Mouse (Mus musculus): ENCODE measurements around the gene Fam107b. TPM values are rescaled to one million over a fixed set of nuclear protein-coding genes. Genes with fewer than 3 reads are reported as not detected.

The Fam107b gene
- polyA plus RNA-seq, 1 experiment from 2014 or later = 65.8 TPM

GRCm38 (mm10) chr2:3742519-3742918 lies 172.2 kb downstream of the Fam107b start:
- no peaks in the 10 kb centered on the region for H3K9me3 ChIP-seq (ENCODE audit: control insufficient read depth, low read length)
- no peak overlapping the region for H3K4me3 ChIP-seq (ENCODE audit: low read depth, low read length)
- WGBS = 88% methylated on average over 6 of the region's 6 CpGs
- no peak overlapping the region for H3K27ac ChIP-seq (ENCODE audit: low read depth, low read length)
- H3K4me1 ChIP-seq (replicated peaks; ENCODE audit: control insufficient read depth, insufficient read depth, low read length) = 0 out of 2 replicates have a peak, but pooled peaks cover 2% of the 10 kb centered on the region
- DNase-seq (ENCODE audit: low spot score) (no peak), ATAC-seq (ENCODE audit: low FRiP score) (no peak)
- no peaks in the 10 kb centered on the region for H3K27me3 ChIP-seq (ENCODE audit: control insufficient read depth, insufficient read depth, low read length)
- no peak overlapping the region for H3K4me2 ChIP-seq (replicated peaks; ENCODE audit: low read depth, low read length)
- no peaks in the 10 kb centered on the region for H3K36me3 ChIP-seq (ENCODE audit: control insufficient read depth, insufficient read depth, low read length)
- H3K9ac ChIP-seq (ENCODE audit: low read depth, low read length) = no peak overlapping the region

- Histone ChIP-seq H3K9ac (ENCODE audit: low read depth, low read length) (no peak overlapping the region), H3K36me3 (ENCODE audit: control insufficient read depth, insufficient read depth, low read length) (no peaks in the 10 kb centered on the region), H3K27me3 (ENCODE audit: control insufficient read depth, insufficient read depth, low read length) (no peaks in the 10 kb centered on the region), H3K4me2 (replicated peaks; ENCODE audit: low read depth, low read length) (no peak overlapping the region), H3K9me3 (ENCODE audit: control insufficient read depth, low read length) (no peaks in the 10 kb centered on the region), H3K4me1 (replicated peaks; ENCODE audit: control insufficient read depth, insufficient read depth, low read length) (0 out of 2 replicates have a peak, but pooled peaks cover 2% of the 10 kb centered on the region), H3K4me3 (ENCODE audit: low read depth, low read length) (no peak overlapping the region), H3K27ac (ENCODE audit: low read depth, low read length) (no peak overlapping the region)
- 86% methylated on average over 3 of the region's 3 CpGs for WGBS
- DNase-seq (ENCODE audit: low spot score) (no peak), ATAC-seq (ENCODE audit: low FRiP score) (no peak)
Measured at GRCm38 (mm10) chr2:3745041-3745440, 174.8 kb downstream of the Fam107b start.

GRCm38 (mm10) chr2:3745910-3746606 lies 175.8 kb downstream of the Fam107b start:
- H3K4me1 ChIP-seq (replicated peaks; ENCODE audit: control insufficient read depth, insufficient read depth, low read length) = 0 out of 2 replicates have a peak, but pooled peaks cover 2% of the 10 kb centered on the region
- H3K9ac ChIP-seq (ENCODE audit: low read depth, low read length) = no peak overlapping the region
- no peaks in the 10 kb centered on the region for H3K9me3 ChIP-seq (ENCODE audit: control insufficient read depth, low read length)
- H3K4me3 ChIP-seq (ENCODE audit: low read depth, low read length) = no peak overlapping the region
- H3K4me2 ChIP-seq (replicated peaks; ENCODE audit: low read depth, low read length) = no peak overlapping the region
- ATAC-seq (ENCODE audit: low FRiP score) (no peak), DNase-seq (ENCODE audit: low spot score) (no peak)
- H3K36me3 ChIP-seq (ENCODE audit: control insufficient read depth, insufficient read depth, low read length) = no peaks in the 10 kb centered on the region
- no peaks in the 10 kb centered on the region for H3K27me3 ChIP-seq (ENCODE audit: control insufficient read depth, insufficient read depth, low read length)
- no peak overlapping the region for H3K27ac ChIP-seq (ENCODE audit: low read depth, low read length)
- 88% methylated on average over 13 of the region's 13 CpGs for WGBS

GRCm38 (mm10) chr2:3748714-3749503 lies 178.6 kb downstream of the Fam107b start:
- no peak for ATAC-seq (ENCODE audit: low FRiP score)
- H3K27me3 ChIP-seq (ENCODE audit: control insufficient read depth, insufficient read depth, low read length) = no peaks in the 10 kb centered on the region
- no peaks in the 10 kb centered on the region for H3K9me3 ChIP-seq (ENCODE audit: control insufficient read depth, low read length)
- H3K27ac ChIP-seq (ENCODE audit: low read depth, low read length) = no peak overlapping the region
- no peak for DNase-seq (ENCODE audit: low spot score)
- no peak overlapping the region for H3K4me2 ChIP-seq (replicated peaks; ENCODE audit: low read depth, low read length)
- H3K36me3 ChIP-seq (ENCODE audit: control insufficient read depth, insufficient read depth, low read length) = no peaks in the 10 kb centered on the region
- 72% methylated on average over 12 of the region's 12 CpGs for WGBS
- no peak overlapping the region for H3K4me3 ChIP-seq (ENCODE audit: low read depth, low read length)
- no peak overlapping the region for H3K9ac ChIP-seq (ENCODE audit: low read depth, low read length)
- H3K4me1 ChIP-seq (replicated peaks; ENCODE audit: control insufficient read depth, insufficient read depth, low read length) = 0 out of 2 replicates have a peak, but pooled peaks cover 1% of the 10 kb centered on the region

- 71% methylated on average over 6 of the region's 6 CpGs for WGBS
- Histone ChIP-seq H3K4me3 (ENCODE audit: low read depth, low read length) (no peak overlapping the region), H3K9ac (ENCODE audit: low read depth, low read length) (no peak overlapping the region), H3K4me1 (replicated peaks; ENCODE audit: control insufficient read depth, insufficient read depth, low read length) (no peaks in the 10 kb centered on the region), H3K4me2 (replicated peaks; ENCODE audit: low read depth, low read length) (no peak overlapping the region), H3K27ac (ENCODE audit: low read depth, low read length) (no peak overlapping the region), H3K9me3 (ENCODE audit: control insufficient read depth, low read length) (no peaks in the 10 kb centered on the region), H3K27me3 (ENCODE audit: control insufficient read depth, insufficient read depth, low read length) (no peaks in the 10 kb centered on the region), H3K36me3 (ENCODE audit: control insufficient read depth, insufficient read depth, low read length) (no peaks in the 10 kb centered on the region)
- no peak for ATAC-seq (ENCODE audit: low FRiP score)
- DNase-seq (ENCODE audit: low spot score) = no peak
Measured at GRCm38 (mm10) chr2:3749504-3750024, 179.3 kb downstream of the Fam107b start.

- no peak for DNase-seq (ENCODE audit: low spot score)
Measured at GRCm38 (mm10) chr2:3750126-3750525, 179.8 kb downstream of the Fam107b start.

GRCm38 (mm10) chr2:3752365-3752764 lies 182.1 kb downstream of the Fam107b start:
- H3K27me3 ChIP-seq (ENCODE audit: control insufficient read depth, insufficient read depth, low read length) = no peaks in the 10 kb centered on the region
- no peak overlapping the region for H3K9ac ChIP-seq (ENCODE audit: low read depth, low read length)
- H3K4me2 ChIP-seq (replicated peaks; ENCODE audit: low read depth, low read length) = no peak overlapping the region
- no peak overlapping the region for H3K4me3 ChIP-seq (ENCODE audit: low read depth, low read length)
- H3K27ac ChIP-seq (ENCODE audit: low read depth, low read length) = no peak overlapping the region
- 61% methylated on average over 7 of the region's 7 CpGs for WGBS
- no peak for ATAC-seq (ENCODE audit: low FRiP score)
- no peaks in the 10 kb centered on the region for H3K36me3 ChIP-seq (ENCODE audit: control insufficient read depth, insufficient read depth, low read length)
- DNase-seq (ENCODE audit: low spot score) = no peak
- no peaks in the 10 kb centered on the region for H3K9me3 ChIP-seq (ENCODE audit: control insufficient read depth, low read length)
- no peaks in the 10 kb centered on the region; the same call in 1 of the 2 replicates for H3K4me1 ChIP-seq (replicated peaks; ENCODE audit: control insufficient read depth, insufficient read depth, low read length)

More at GRCm38 (mm10) chr2:3750126-3750525, 179.8 kb downstream of the Fam107b start:
- Histone ChIP-seq H3K4me2 (replicated peaks; ENCODE audit: low read depth, low read length) (no peak overlapping the region), H3K4me1 (replicated peaks; ENCODE audit: control insufficient read depth, insufficient read depth, low read length) (no peaks in the 10 kb centered on the region), H3K27me3 (ENCODE audit: control insufficient read depth, insufficient read depth, low read length) (no peaks in the 10 kb centered on the region), H3K9ac (ENCODE audit: low read depth, low read length) (no peak overlapping the region), H3K27ac (ENCODE audit: low read depth, low read length) (no peak overlapping the region), H3K4me3 (ENCODE audit: low read depth, low read length) (no peak overlapping the region), H3K36me3 (ENCODE audit: control insufficient read depth, insufficient read depth, low read length) (no peaks in the 10 kb centered on the region), H3K9me3 (ENCODE audit: control insufficient read depth, low read length) (no peaks in the 10 kb centered on the region)
- WGBS = 87% methylated on average over 9 of the region's 9 CpGs
- no peak for ATAC-seq (ENCODE audit: low FRiP score)

- DNase-seq (ENCODE audit: low spot score) = no peak
- Histone ChIP-seq H3K4me1 (replicated peaks; ENCODE audit: control insufficient read depth, insufficient read depth, low read length) (no peaks in the 10 kb centered on the region; the same call in 1 of the 2 replicates), H3K27me3 (ENCODE audit: control insufficient read depth, insufficient read depth, low read length) (no peaks in the 10 kb centered on the region), H3K9ac (ENCODE audit: low read depth, low read length) (no peak overlapping the region), H3K27ac (ENCODE audit: low read depth, low read length) (no peak overlapping the region), H3K4me2 (replicated peaks; ENCODE audit: low read depth, low read length) (no peak overlapping the region), H3K36me3 (ENCODE audit: control insufficient read depth, insufficient read depth, low read length) (no peaks in the 10 kb centered on the region), H3K4me3 (ENCODE audit: low read depth, low read length) (no peak overlapping the region), H3K9me3 (ENCODE audit: control insufficient read depth, low read length) (no peaks in the 10 kb centered on the region)
- WGBS = 87% methylated on average over 5 of the region's 5 CpGs
- no peak for ATAC-seq (ENCODE audit: low FRiP score)
Measured at GRCm38 (mm10) chr2:3752893-3753292, 182.6 kb downstream of the Fam107b start.

All from hindbrain, embryonic 11.5 days (tissue).